Mouse (Mus musculus) intestine, embryonic 15.5 days (tissue): ENCODE data around the gene Nup210l. TPM values are rescaled to one million over a fixed set of nuclear protein-coding genes. Genes with fewer than 3 reads are reported as not detected.
"Not testable (repeated sequence)": the region's sequence is repeated elsewhere in the genome, so short reads cannot be mapped to it uniquely, and the experiment has no call there.

Source experiments
- ATAC-seq: fragments of 200-750 bp; cut with Nextera tagmentation; 2 replicates; pipeline ENCODE4 v1.8.0; 2017; ENCODE audit warnings: moderate TSS enrichment, moderate library complexity
- H3K27ac ChIP-seq: fragments of 300-500 bp; sonication (generic); 2 replicates; pipeline ENCODE4 v1.5.1; 2015; ENCODE audit warnings: mild to moderate bottlenecking, inconsistent platforms
- H3K27me3 ChIP-seq: fragments of 300-500 bp; sonication (generic); replicated peaks from 2 replicates; pipeline ENCODE4 v1.6.1; 2015; ENCODE audit warnings: inconsistent platforms
- H3K36me3 ChIP-seq: fragments of 300-500 bp; sonication (generic); 2 replicates; pipeline ENCODE4 v1.6.1; 2015; ENCODE audit warnings: inconsistent platforms
- H3K4me1 ChIP-seq: fragments of 300-500 bp; sonication (generic); replicated peaks from 2 replicates; pipeline ENCODE4 v1.6.1; 2015; ENCODE audit warnings: inconsistent platforms
- H3K4me2 ChIP-seq: fragments of 300-500 bp; sonication (generic); replicated peaks from 2 replicates; pipeline ENCODE4 v1.6.1; 2015; ENCODE audit warnings: mild to moderate bottlenecking, inconsistent platforms
- H3K4me3 ChIP-seq: fragments of 300-500 bp; sonication (generic); replicated peaks from 2 replicates; pipeline ENCODE4 v1.5.1; 2015; ENCODE audit warnings: inconsistent platforms
- H3K9ac ChIP-seq: fragments of 300-500 bp; sonication (generic); 2 replicates; pipeline ENCODE4 v1.6.1; 2015; ENCODE audit warnings: inconsistent platforms
- H3K9me3 ChIP-seq: fragments of 300-500 bp; sonication (generic); 2 replicates; pipeline ENCODE4 v1.6.1; 2016; ENCODE audit warnings: inconsistent platforms
- WGBS: fragments of 180-500 bp; shearing (Covaris S2); methylation state at CpG from one replicate; pipeline ENCODE4 v1.1.7; 2015; 5-methylcytosine and 5-hydroxymethylcytosine counted together
- polyA plus RNA-seq: library from polyadenylated mRNA; unstranded; fragments of >200 nt; fragmentation: Nextera tagmentation; extraction: Ambion mirVana; gene quantifications from 2 replicates; pipeline ENCODE4 v1.2.1, GENCODE M21; 2015

Nup210l gene
- polyA plus RNA-seq, 1 experiment from 2014 or later, result 0.33 TPM

DNA sequence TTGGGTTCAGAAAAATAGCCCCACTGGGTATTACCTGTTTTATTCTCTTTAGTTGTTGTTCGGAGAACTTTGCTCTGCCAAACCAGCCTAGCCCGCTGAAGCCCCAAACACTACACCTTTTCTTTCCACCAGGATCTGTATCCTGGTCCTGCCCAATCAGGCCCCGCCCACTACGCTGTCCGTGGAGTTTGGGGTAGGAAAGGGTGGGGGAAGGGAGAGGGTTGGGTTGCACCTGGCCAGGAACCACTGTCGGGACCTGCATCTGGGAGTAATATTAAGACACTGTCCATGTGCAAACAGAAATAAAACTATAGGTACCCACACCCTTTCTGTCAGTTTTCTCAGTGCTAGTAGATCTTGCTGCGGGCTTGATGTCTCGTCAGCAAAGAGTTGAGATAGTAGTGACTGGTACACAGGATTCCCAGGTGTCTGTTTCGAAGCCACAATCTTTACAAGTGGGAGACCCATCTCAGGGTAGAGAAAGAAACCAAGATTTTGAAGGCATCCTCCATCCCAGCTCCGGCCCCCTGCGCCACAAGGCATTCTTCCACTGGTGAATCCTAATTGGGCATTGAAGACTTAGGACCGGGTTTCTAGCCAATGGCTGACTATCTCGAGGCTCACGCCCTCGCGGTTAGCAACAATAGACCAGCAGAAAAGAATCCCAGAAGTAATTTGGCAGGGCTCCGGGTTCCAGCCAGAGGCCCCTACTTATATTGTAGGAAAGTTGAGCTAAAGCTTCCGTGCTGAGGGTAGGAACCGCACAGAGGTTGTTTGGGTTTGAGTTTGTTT lies 139.2 kb downstream of the Nup210l start, which contains the start of gene Creb3l4:
Gene Creb3l4, minus strand, starts transcription at position 529 of the 792 bp plus-strand sequence.
- H3K36me3 ChIP-seq, result no peaks in the 10 kb centered on the region
- peak within 1 kb of the TSS; percentile 26 for H3K4me3 ChIP-seq
- peak within 1 kb of the TSS; percentile 74 for H3K4me2 ChIP-seq
- ATAC-seq, result peak; percentile 64
- WGBS, result 8% methylated on average over 19 of the region's 19 CpGs
- H3K9me3 ChIP-seq, result no peaks in the 10 kb centered on the region
- peaks cover 17% of the 10 kb centered on the region for H3K4me1 ChIP-seq
- peak within 1 kb of the TSS; percentile 52 for H3K27ac ChIP-seq
- H3K27me3 ChIP-seq, result no peaks in the 10 kb centered on the region
- H3K9ac ChIP-seq, result peak within 1 kb of the TSS; percentile 26

DNA sequence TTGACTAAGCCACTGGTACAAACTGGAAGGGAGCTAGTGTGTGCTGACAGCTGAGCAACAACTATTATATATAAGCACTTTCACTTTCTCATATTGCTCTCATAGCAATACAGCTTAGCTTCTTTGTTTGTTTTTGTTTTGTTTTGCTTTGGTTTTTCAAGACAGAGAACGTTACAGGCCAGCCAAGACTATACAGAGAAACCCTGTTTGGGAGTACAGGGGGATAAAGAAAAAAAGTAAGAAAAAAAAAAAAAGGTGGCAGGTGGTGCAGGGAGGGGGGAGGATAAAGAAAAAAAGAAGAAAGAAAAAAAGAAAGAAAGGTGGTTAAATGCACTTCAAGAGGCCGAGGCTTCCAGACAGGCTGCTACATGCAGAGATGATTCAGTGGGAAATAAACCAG lies 141.5 kb downstream of the Nup210l start:
- no peak overlapping the region for H3K9ac ChIP-seq
- no peaks in the 10 kb centered on the region for H3K9me3 ChIP-seq
- no peak for ATAC-seq
- H3K4me1 ChIP-seq, result peaks cover 23% of the 10 kb centered on the region
- no peak overlapping the region for H3K4me2 ChIP-seq
- no peaks in the 10 kb centered on the region for H3K36me3 ChIP-seq
- WGBS, result 50% methylated on average over 2 of the region's 2 CpGs
- no peaks in the 10 kb centered on the region for H3K27me3 ChIP-seq
- H3K27ac ChIP-seq, result no peak overlapping the region
- H3K4me3 ChIP-seq, result no peak overlapping the region

DNA sequence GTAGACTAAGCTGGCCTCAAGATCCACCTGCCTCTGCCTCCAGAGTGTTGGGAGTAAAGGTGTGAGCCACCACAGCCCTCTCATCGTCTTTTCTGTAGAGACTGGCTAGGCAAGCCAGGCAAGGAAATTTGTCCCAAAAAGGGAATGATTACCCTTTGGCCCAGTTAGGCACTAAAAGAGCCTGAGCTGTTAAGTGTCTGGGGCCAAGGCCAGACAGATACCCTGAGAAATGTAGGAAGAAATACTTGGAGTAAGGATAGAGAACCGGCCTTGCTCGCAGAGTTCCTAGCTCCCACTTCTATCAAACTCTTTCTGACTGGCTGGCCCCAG lies 143.7 kb downstream of the Nup210l start:
- Histone ChIP-seq H3K4me1 (peaks cover 22% of the 10 kb centered on the region), H3K9ac (peak overlapping the region; percentile 46), H3K27ac (peak overlapping the region; percentile 94), H3K4me3 (peak overlapping the region; percentile 76), H3K9me3 (no peaks in the 10 kb centered on the region), H3K36me3 (peaks cover 7% of the 10 kb centered on the region; the same call in 1 of the 2 replicates), H3K4me2 (peak overlapping the region; percentile 87), H3K27me3 (no peaks in the 10 kb centered on the region)
- ATAC-seq, result no peak; the same call in none of the 2 replicates
- under 1% methylated on average over 3 of the region's 3 CpGs for WGBS

DNA sequence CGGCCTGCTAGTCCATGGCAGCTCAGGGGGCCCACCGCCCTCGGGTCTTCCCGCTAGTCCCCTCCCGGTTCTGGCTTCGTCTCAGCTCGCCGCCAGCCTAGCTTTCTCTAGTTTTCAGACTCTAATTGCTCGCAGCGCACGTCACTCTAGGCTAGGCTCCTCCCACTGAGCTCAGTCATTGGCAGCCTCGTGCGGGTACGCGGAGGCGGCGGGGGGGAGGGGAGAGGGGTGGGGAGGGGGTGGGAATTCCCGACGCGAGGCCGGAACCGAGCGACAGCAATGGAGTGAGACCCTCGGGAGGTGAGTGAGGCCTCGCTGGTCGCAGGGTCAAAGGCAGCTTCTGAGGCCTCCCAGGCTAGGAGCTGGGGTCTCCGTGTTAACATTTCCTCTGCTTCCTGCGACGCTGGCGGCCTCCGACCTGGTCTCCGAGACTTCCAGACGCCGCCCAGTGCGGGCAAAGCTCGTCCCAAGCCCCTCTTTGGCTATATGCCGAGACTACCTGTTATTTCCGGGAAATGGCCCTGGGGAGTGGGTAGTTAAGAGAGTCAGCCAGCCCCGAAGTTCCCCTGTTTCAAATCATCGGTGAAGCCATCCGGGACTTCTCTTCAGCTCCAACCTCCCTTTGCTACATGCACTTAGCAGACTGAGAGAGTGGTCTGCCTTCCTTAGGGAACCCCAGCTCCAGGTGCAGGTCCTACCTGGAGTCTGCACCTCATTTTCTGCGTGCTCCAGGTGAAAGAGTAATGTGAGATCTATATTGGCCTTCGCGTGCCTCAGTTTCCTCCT lies 144.2 kb downstream of the Nup210l start, which contains the start of gene Slc39a1:
Gene Slc39a1, plus strand, starts transcription at position 213 of the 786 bp plus-strand sequence.
- WGBS, result under 1% methylated on average over 44 of the region's 44 CpGs
- Histone ChIP-seq H3K9me3 (no peaks in the 10 kb centered on the region), H3K9ac (peak within 1 kb of the TSS; percentile 78), H3K4me2 (peak within 1 kb of the TSS; percentile 87), H3K4me1 (peaks cover 16% of the 10 kb centered on the region; the same call in 1 of the 2 replicates), H3K27me3 (no peaks in the 10 kb centered on the region), H3K36me3 (peaks cover 7% of the 10 kb centered on the region; the same call in 1 of the 2 replicates), H3K4me3 (peak within 1 kb of the TSS; percentile 76), H3K27ac (peak within 1 kb of the TSS; percentile 94)
- ATAC-seq, result peak; percentile 95

DNA sequence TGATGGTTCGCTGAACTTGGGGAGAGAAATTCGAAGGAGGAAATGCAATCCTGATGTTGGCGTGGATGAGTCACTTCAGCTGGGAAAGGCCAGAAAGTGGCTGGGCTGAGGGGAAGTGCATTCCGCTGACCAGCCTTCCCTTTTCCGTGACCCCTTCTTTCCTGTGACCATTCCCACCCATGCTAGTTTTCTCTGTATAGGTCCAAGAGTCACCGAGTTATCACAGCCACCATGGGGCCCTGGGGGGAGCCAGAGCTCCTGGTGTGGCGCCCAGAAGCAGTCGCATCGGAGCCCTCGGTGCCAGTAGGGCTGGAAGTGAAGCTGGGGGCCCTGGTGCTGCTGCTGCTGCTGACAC lies 144.8 kb downstream of the Nup210l start:
- ATAC-seq, result peak; percentile 5; the same call in 1 of the 2 replicates
- Histone ChIP-seq H3K4me1 (peaks cover 12% of the 10 kb centered on the region; the same call in 1 of the 2 replicates), H3K27ac (peak overlapping the region; percentile 89), H3K4me2 (peak overlapping the region; percentile 87), H3K27me3 (no peaks in the 10 kb centered on the region), H3K36me3 (peaks cover 7% of the 10 kb centered on the region; the same call in 1 of the 2 replicates), H3K9me3 (no peaks in the 10 kb centered on the region), H3K4me3 (peak overlapping the region; percentile 76), H3K9ac (peak overlapping the region; percentile 78)
- WGBS, result 0% methylated on average over 10 of the region's 10 CpGs

DNA sequence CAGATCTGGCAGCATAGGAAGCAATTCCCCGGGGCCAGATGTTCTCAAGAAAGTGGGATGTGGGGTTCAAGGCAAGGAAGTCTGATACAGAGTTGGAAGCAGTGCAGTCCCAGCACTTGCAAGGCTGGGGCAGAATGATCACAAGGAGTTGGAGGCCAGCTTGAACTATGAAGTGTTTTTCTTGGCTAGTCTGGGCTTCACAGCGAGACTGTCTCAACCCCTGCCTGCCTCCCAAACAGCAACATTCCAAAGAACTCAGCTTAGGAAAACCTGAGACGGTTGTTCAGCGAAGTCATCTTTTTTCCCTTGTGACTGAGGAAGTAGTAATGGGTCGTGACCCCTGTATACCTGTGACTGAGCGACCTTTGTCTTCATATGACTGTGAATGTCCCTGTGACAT lies 146.9 kb downstream of the Nup210l start:
- no peak overlapping the region for H3K27ac ChIP-seq
- H3K9ac ChIP-seq, result no peak overlapping the region
- no peak overlapping the region for H3K4me2 ChIP-seq
- no peaks in the 10 kb centered on the region for H3K27me3 ChIP-seq
- no peaks in the 10 kb centered on the region for H3K9me3 ChIP-seq
- peaks cover 7% of the 10 kb centered on the region; the same call in 1 of the 2 replicates for H3K36me3 ChIP-seq
- H3K4me3 ChIP-seq, result no peak overlapping the region
- WGBS, result 87% methylated on average over 6 of the region's 6 CpGs
- H3K4me1 ChIP-seq, result peaks cover 17% of the 10 kb centered on the region
- no peak for ATAC-seq

DNA sequence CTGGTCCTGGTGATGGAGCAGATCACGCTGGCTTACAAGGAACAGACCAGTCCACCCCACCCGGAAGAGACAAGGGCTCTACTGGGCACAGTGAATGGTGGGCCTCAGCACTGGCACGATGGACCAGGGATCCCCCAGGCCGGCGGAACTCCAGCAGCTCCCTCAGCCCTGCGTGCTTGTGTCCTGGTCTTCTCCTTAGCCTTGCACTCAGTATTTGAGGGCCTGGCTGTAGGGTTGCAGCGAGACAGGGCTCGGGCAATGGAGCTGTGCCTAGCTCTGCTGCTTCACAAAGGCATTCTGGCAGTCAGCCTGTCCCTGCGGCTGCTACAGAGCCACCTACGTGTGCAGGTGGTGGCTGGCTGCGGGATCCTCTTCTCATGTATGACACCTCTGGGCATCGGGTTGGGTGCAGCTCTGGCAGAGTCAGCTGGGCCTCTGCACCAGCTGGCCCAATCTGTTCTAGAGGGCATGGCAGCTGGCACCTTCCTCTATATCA lies 147.8 kb downstream of the Nup210l start:
- not testable (repeated sequence) for H3K36me3 ChIP-seq, H3K9ac ChIP-seq, ATAC-seq, H3K4me3 ChIP-seq, H3K9me3 ChIP-seq, H3K27ac ChIP-seq, H3K4me2 ChIP-seq, H3K27me3 ChIP-seq
- 90% methylated on average over 10 of the region's 12 CpGs for WGBS
- peaks cover 21% of the 10 kb centered on the region for H3K4me1 ChIP-seq

DNA sequence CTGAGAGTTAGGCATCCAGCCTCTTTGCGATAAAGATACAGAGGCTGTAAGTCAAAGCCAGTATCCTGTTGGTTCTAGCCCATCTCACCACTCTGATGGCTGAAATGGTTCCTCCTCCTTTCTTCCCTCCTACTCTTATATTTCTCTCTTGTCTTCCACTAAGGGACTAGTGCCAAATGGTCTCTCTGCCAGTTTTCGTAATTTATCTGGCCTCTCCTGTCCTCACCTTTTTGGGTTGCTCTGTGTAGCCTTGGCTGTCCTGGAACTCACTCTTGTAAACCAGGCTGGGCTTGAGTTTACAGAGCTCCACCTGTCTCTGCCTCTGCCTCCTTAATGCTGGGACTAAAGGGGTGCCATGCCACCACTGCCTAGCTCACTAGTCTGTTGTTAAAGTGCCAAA lies 148.7 kb downstream of the Nup210l start:
- H3K9ac ChIP-seq, H3K4me2 ChIP-seq, H3K4me3 ChIP-seq, H3K27ac ChIP-seq, ATAC-seq, H3K9me3 ChIP-seq, H3K36me3 ChIP-seq, H3K27me3 ChIP-seq: not testable (repeated sequence)
- peaks cover 19% of the 10 kb centered on the region for H3K4me1 ChIP-seq
- 83% methylated on average over 2 of the region's 2 CpGs for whole genome bisulfite sequencing

DNA sequence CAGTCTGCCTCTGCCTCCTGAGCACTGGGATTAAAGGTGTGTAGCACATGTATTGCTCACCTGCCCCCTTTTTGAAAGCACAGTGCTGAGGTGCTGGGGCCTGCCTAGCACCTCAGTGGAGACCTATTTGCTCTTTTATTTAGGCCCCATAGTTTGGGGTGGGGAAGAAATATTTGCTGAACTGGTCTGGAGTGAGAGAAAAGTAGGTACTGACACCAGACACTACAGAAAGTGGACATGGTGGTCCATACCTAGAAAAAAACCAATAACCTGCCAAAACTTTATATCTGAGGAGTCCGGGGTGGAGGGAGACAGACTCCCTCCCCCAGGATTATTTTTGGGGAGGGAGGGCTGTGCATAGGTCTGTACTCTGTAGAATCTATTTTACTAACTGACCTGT lies 149.2 kb downstream of the Nup210l start:
- not testable (repeated sequence) for H3K9me3 ChIP-seq, H3K27me3 ChIP-seq, H3K4me2 ChIP-seq, H3K36me3 ChIP-seq, ATAC-seq, H3K4me3 ChIP-seq, H3K27ac ChIP-seq, H3K9ac ChIP-seq
- peaks cover 18% of the 10 kb centered on the region for H3K4me1 ChIP-seq
- 88% methylated on average over 1 of the region's 1 CpGs for WGBS

DNA sequence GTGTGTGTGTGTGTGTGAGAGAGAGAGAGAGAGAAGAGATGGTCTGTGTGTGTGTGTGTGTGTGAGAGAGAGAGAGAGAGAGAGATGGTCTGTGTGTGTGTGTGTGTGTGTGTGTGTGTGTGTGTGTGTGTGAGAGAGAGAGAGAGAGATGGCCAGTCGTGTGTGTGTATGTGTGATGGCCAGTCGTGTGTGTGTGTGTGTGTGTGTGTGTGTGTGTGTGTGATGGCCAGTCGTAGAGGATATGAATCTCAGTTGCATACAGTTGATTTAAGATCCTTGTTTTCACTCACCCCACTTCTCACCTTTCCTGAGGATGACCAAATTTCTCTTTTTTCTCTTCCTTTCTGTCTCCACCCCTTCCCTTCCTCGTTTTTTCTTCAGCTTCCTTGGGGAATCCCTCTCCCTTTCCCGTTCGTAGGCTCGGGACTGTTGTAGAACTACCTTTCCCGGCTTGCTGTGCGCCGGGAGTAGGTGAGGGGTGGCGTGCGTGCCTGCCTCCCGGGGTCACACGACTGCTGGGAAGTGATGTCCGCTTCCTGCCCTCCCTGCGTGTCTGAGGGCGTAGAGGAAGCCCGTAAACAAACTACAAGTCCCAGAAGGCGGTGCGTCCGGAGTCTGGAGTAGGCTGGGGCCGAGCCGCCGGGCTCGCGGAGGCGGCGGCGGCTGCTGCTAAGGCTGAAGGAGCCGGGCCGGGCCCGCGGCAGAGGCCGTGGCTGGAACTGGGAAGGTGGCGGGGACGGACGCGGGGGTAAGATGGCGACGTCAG lies 149.9 kb downstream of the Nup210l start, which contains the start of gene Crtc2:
Gene Crtc2, plus strand, starts transcription at position 511 of the 766 bp plus-strand sequence.
- peaks cover 16% of the 10 kb centered on the region for H3K4me1 ChIP-seq
- H3K9ac ChIP-seq, result peak within 1 kb of the TSS; percentile 87
- H3K27me3 ChIP-seq, result no peaks in the 10 kb centered on the region
- whole genome bisulfite sequencing, result under 1% methylated on average over 39 of the region's 40 CpGs
- H3K4me2 ChIP-seq, result peak within 1 kb of the TSS; percentile 78
- peak within 1 kb of the TSS; percentile 75 for H3K27ac ChIP-seq
- H3K4me3 ChIP-seq, result peak within 1 kb of the TSS; percentile 87
- no peaks in the 10 kb centered on the region for H3K9me3 ChIP-seq
- peak; percentile 98 for ATAC-seq
- peaks cover 11% of the 10 kb centered on the region for H3K36me3 ChIP-seq

DNA sequence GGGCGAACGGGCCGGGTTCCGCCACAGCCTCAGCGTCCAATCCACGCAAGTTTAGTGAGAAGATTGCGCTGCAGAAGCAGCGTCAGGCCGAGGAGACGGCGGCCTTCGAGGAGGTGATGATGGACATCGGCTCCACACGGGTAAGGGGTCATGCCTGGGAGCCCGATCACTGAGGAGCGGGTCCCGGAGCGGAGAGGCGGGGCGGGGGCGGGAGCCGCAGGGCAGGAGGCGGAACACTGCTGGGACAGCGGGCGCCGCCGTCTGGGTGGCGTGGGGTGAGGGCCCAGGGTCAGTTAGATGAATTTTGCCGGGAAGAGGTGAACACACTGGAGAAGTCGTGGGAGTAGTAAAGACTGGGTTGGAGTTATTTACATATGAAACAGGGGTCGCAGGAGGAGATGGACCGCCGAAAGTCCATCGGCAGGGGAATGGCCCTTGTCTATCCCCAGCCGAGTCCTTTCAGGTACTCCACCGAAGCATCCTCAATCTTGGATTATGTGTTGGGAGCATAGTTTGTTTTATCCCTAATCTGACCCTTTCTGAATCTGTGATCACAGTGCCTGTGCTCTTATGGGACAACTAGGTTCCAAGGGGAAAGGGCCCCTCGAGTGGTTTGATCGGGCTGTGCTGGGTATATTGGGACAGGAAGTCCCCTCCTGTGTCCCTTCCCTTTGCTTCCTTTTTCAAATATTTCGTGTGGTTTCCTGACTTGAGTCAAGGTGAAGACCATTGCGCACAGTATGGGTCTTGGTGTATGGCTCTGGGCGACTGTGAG lies 150.7 kb downstream of the Nup210l start:
- WGBS, result under 1% methylated on average over 40 of the region's 41 CpGs
- ATAC-seq, result peak; percentile 79
- no peaks in the 10 kb centered on the region for H3K27me3 ChIP-seq
- H3K9ac ChIP-seq, result peak overlapping the region; percentile 87
- peaks cover 12% of the 10 kb centered on the region for H3K4me1 ChIP-seq
- H3K27ac ChIP-seq, result peak overlapping the region; percentile 75
- peak overlapping the region; percentile 87 for H3K4me3 ChIP-seq
- peaks cover 15% of the 10 kb centered on the region for H3K36me3 ChIP-seq
- H3K4me2 ChIP-seq, result peak overlapping the region; percentile 78
- H3K9me3 ChIP-seq, result no peaks in the 10 kb centered on the region
